Mouse (Mus musculus) liver, embryonic 12.5 days (tissue): ENCODE results near the gene Itpkb. TPM values are rescaled to one million over a fixed set of nuclear protein-coding genes. Genes with fewer than 3 reads are reported as not detected.

ENCODE experiments used
- ATAC-seq: fragments of 200-750 bp; cut with Nextera tagmentation; 2 replicates; pipeline ENCODE4 v1.8.0; 2017; ENCODE audit warnings: moderate number of reproducible peaks, mild to moderate bottlenecking, moderate library complexity
- H3K27ac ChIP-seq: fragments of 300-500 bp; sonication (generic); 2 replicates; pipeline ENCODE4 v1.5.1; 2016; ENCODE audit warnings: mild to moderate bottlenecking
- H3K27me3 ChIP-seq: fragments of 300-500 bp; sonication (generic); replicated peaks from 2 replicates; pipeline ENCODE4 v1.6.1; 2016; ENCODE audit warnings: mild to moderate bottlenecking, moderate library complexity
- H3K36me3 ChIP-seq: fragments of 300-500 bp; sonication (generic); 2 replicates; pipeline ENCODE4 v1.6.1; 2016; ENCODE audit warnings: mild to moderate bottlenecking, moderate library complexity
- H3K4me1 ChIP-seq: fragments of 300-500 bp; sonication (generic); 2 replicates; pipeline ENCODE4 v1.6.1; 2016
- H3K4me2 ChIP-seq: fragments of 300-500 bp; sonication (generic); 2 replicates; pipeline ENCODE4 v1.6.1; 2016; ENCODE audit warnings: mild to moderate bottlenecking, moderate library complexity
- H3K4me3 ChIP-seq: fragments of 300-500 bp; sonication (generic); 2 replicates; pipeline ENCODE4 v1.5.1; 2016; ENCODE audit warnings: mild to moderate bottlenecking, moderate library complexity
- H3K9ac ChIP-seq: fragments of 300-500 bp; sonication (generic); 2 replicates; pipeline ENCODE4 v1.6.1; 2016; ENCODE audit warnings: mild to moderate bottlenecking, moderate library complexity
- H3K9me3 ChIP-seq: fragments of 300-500 bp; sonication (generic); replicated peaks from 2 replicates; pipeline ENCODE4 v1.6.1; 2016; ENCODE audit warnings: mild to moderate bottlenecking, moderate library complexity
- whole genome bisulfite sequencing: fragments of 180-500 bp; shearing (Covaris S2); methylation state at CpG from one replicate; pipeline ENCODE4 v1.1.7; 2016; ENCODE audit not compliant: insufficient replicate concordance; 5-methylcytosine and 5-hydroxymethylcytosine counted together
- polyA plus RNA-seq: library from polyadenylated mRNA; unstranded; fragments of >200 nt; fragmentation: Nextera tagmentation; extraction: Ambion mirVana; gene quantifications from 2 replicates; pipeline ENCODE4 v1.2.1, GENCODE M21; 2016

Gene Itpkb
- polyA plus RNA-seq, 1 experiment from 2014 or later: 4.3 TPM

- Histone ChIP-seq H3K9me3 (no peaks in the 10 kb centered on the region), H3K27ac (no peak overlapping the region), H3K9ac (no peak overlapping the region), H3K4me2 (no peak overlapping the region), H3K27me3 (no peaks in the 10 kb centered on the region), H3K4me3 (no peak overlapping the region), H3K4me1 (peaks cover 66% of the 10 kb centered on the region), H3K36me3 (no peaks in the 10 kb centered on the region)
- whole genome bisulfite sequencing: 30% methylated on average over 3 of the region's 3 CpGs
- ATAC-seq: no peak
Measured at GRCm38 (mm10) chr1:180352258-180352657, 22.0 kb downstream of the Itpkb start.

GRCm38 (mm10) chr1:180354129-180354528 is 23.8 kb downstream of the Itpkb start:
- Histone ChIP-seq H3K9ac (no peak overlapping the region), H3K4me2 (no peak overlapping the region), H3K4me3 (no peak overlapping the region), H3K9me3 (no peaks in the 10 kb centered on the region), H3K27me3 (no peaks in the 10 kb centered on the region), H3K27ac (0 out of 2 replicates have a peak overlapping the region, but pooled peaks have one; percentile 2), H3K4me1 (peaks cover 76% of the 10 kb centered on the region), H3K36me3 (no peaks in the 10 kb centered on the region)
- no peak for ATAC-seq
- WGBS: 43% methylated on average over 4 of the region's 4 CpGs

- Histone ChIP-seq H3K9me3 (no peaks in the 10 kb centered on the region), H3K4me2 (no peak overlapping the region), H3K4me1 (peaks cover 72% of the 10 kb centered on the region), H3K27ac (no peak overlapping the region), H3K36me3 (no peaks in the 10 kb centered on the region), H3K9ac (no peak overlapping the region), H3K4me3 (no peak overlapping the region), H3K27me3 (no peaks in the 10 kb centered on the region)
- 78% methylated on average over 13 of the region's 13 CpGs for WGBS
- ATAC-seq: no peak
Measured at GRCm38 (mm10) chr1:180354976-180355730, 24.9 kb downstream of the Itpkb start.

GRCm38 (mm10) chr1:180356176-180356575 is 25.9 kb downstream of the Itpkb start:
- peak overlapping the region; percentile 42; the same call in 1 of the 2 replicates for H3K27ac ChIP-seq

GRCm38 (mm10) chr1:180356857-180357256 is 26.6 kb downstream of the Itpkb start:
- H3K4me2 ChIP-seq: no peak overlapping the region
- no peak overlapping the region for H3K9ac ChIP-seq
- peak overlapping the region; percentile 37; the same call in 1 of the 2 replicates for H3K27ac ChIP-seq
- no peak overlapping the region for H3K4me3 ChIP-seq
- H3K9me3 ChIP-seq: no peaks in the 10 kb centered on the region
- no peak for ATAC-seq
- 40% methylated on average over 6 of the region's 6 CpGs for WGBS
- H3K4me1 ChIP-seq: peaks cover 61% of the 10 kb centered on the region
- no peaks in the 10 kb centered on the region for H3K27me3 ChIP-seq
- H3K36me3 ChIP-seq: no peaks in the 10 kb centered on the region

More at GRCm38 (mm10) chr1:180356176-180356575, 25.9 kb downstream of the Itpkb start:
- Histone ChIP-seq H3K36me3 (no peaks in the 10 kb centered on the region), H3K9me3 (no peaks in the 10 kb centered on the region), H3K9ac (no peak overlapping the region), H3K4me3 (no peak overlapping the region), H3K4me1 (peaks cover 68% of the 10 kb centered on the region), H3K27me3 (no peaks in the 10 kb centered on the region), H3K4me2 (no peak overlapping the region)
- 51% methylated on average over 4 of the region's 4 CpGs for WGBS
- no peak for ATAC-seq

GRCm38 (mm10) chr1:180357893-180358331 is 27.6 kb downstream of the Itpkb start:
- ATAC-seq: no peak
- 36% methylated on average over 7 of the region's 7 CpGs for WGBS

GRCm38 (mm10) chr1:180358466-180358865 is 28.2 kb downstream of the Itpkb start:
- no peak overlapping the region for H3K27ac ChIP-seq
- no peaks in the 10 kb centered on the region for H3K36me3 ChIP-seq
- H3K4me1 ChIP-seq: peaks cover 60% of the 10 kb centered on the region
- no peak overlapping the region for H3K9ac ChIP-seq
- H3K27me3 ChIP-seq: no peaks in the 10 kb centered on the region
- H3K4me2 ChIP-seq: no peak overlapping the region
- ATAC-seq: no peak
- no peaks in the 10 kb centered on the region for H3K9me3 ChIP-seq
- WGBS: 77% methylated on average over 9 of the region's 9 CpGs
- no peak overlapping the region for H3K4me3 ChIP-seq

More at GRCm38 (mm10) chr1:180357893-180358331, 27.6 kb downstream of the Itpkb start:
- H3K9ac ChIP-seq: no peak overlapping the region
- no peaks in the 10 kb centered on the region for H3K36me3 ChIP-seq
- H3K9me3 ChIP-seq: no peaks in the 10 kb centered on the region
- H3K4me2 ChIP-seq: no peak overlapping the region
- no peaks in the 10 kb centered on the region for H3K27me3 ChIP-seq
- no peak overlapping the region for H3K4me3 ChIP-seq
- peak overlapping the region; percentile 39 for H3K27ac ChIP-seq
- H3K4me1 ChIP-seq: peaks cover 59% of the 10 kb centered on the region

GRCm38 (mm10) chr1:180359311-180359710 is 29.0 kb downstream of the Itpkb start:
- WGBS: 66% methylated on average over 5 of the region's 5 CpGs
- H3K4me1 ChIP-seq: peaks cover 60% of the 10 kb centered on the region

GRCm38 (mm10) chr1:180362176-180362575 is 31.9 kb downstream of the Itpkb start:
- Histone ChIP-seq H3K4me2 (no peak overlapping the region), H3K36me3 (no peaks in the 10 kb centered on the region), H3K27me3 (no peaks in the 10 kb centered on the region), H3K27ac (no peak overlapping the region), H3K4me3 (no peak overlapping the region), H3K4me1 (peaks cover 68% of the 10 kb centered on the region), H3K9ac (no peak overlapping the region), H3K9me3 (no peaks in the 10 kb centered on the region)
- 71% methylated on average over 4 of the region's 4 CpGs for WGBS
- no peak for ATAC-seq

More at GRCm38 (mm10) chr1:180359311-180359710, 29.0 kb downstream of the Itpkb start:
- Histone ChIP-seq H3K36me3 (no peaks in the 10 kb centered on the region), H3K9ac (no peak overlapping the region), H3K9me3 (no peaks in the 10 kb centered on the region), H3K27me3 (no peaks in the 10 kb centered on the region), H3K4me2 (no peak overlapping the region), H3K4me3 (no peak overlapping the region), H3K27ac (no peak overlapping the region)
- no peak for ATAC-seq

- Histone ChIP-seq H3K4me2 (no peak overlapping the region), H3K4me3 (no peak overlapping the region), H3K9ac (no peak overlapping the region), H3K27me3 (no peaks in the 10 kb centered on the region), H3K4me1 (peaks cover 68% of the 10 kb centered on the region), H3K9me3 (no peaks in the 10 kb centered on the region), H3K36me3 (no peaks in the 10 kb centered on the region), H3K27ac (peak overlapping the region; percentile 15; the same call in 1 of the 2 replicates)
- no peak for ATAC-seq
- 55% methylated on average over 5 of the region's 5 CpGs for WGBS
Measured at GRCm38 (mm10) chr1:180362844-180363243, 32.6 kb downstream of the Itpkb start.

GRCm38 (mm10) chr1:180363317-180363716 is 33.0 kb downstream of the Itpkb start:
- Histone ChIP-seq H3K9me3 (no peaks in the 10 kb centered on the region), H3K4me3 (no peak overlapping the region), H3K27me3 (no peaks in the 10 kb centered on the region), H3K9ac (no peak overlapping the region), H3K4me1 (peaks cover 68% of the 10 kb centered on the region), H3K27ac (peak overlapping the region; percentile 15; the same call in 1 of the 2 replicates), H3K36me3 (no peaks in the 10 kb centered on the region), H3K4me2 (no peak overlapping the region)
- WGBS: 50% methylated on average over 3 of the region's 3 CpGs
- ATAC-seq: no peak

- Histone ChIP-seq H3K4me2 (0 out of 2 replicates have a peak overlapping the region, but pooled peaks have one; percentile 14), H3K27ac (peak overlapping the region; percentile 15; the same call in 1 of the 2 replicates)
- 37% methylated on average over 17 of the region's 17 CpGs for WGBS
Measured at GRCm38 (mm10) chr1:180364005-180364404, 33.7 kb downstream of the Itpkb start.

More at GRCm38 (mm10) chr1:180364005-180364404, 33.7 kb downstream of the Itpkb start:
- no peak for ATAC-seq
- no peaks in the 10 kb centered on the region for H3K36me3 ChIP-seq
- H3K9ac ChIP-seq: no peak overlapping the region
- H3K4me1 ChIP-seq: peaks cover 61% of the 10 kb centered on the region
- no peaks in the 10 kb centered on the region for H3K27me3 ChIP-seq
- no peaks in the 10 kb centered on the region for H3K9me3 ChIP-seq
- no peak overlapping the region for H3K4me3 ChIP-seq
